Mouse (Mus musculus) mature B cell (primary cell): Measurements from ENCODE around the gene Hist1h4a.

Experiments
- in situ Hi-C: fragments of 300-500 bp; cut with MboI; formaldehyde crosslinking; loops from 2 replicates; pipeline ENCODE4 v1.14.3; 2019

The Hist1h4a gene

GRCm38 (mm10) chr13:23759251-23759771 is 1.7 kb downstream of the Hist1h4a start:
- in situ Hi-C loops: loop anchor here (10.0 kb wide), 1 partner anchor 325 kb away; no protein-coding TSS in a partner anchor

DNA sequence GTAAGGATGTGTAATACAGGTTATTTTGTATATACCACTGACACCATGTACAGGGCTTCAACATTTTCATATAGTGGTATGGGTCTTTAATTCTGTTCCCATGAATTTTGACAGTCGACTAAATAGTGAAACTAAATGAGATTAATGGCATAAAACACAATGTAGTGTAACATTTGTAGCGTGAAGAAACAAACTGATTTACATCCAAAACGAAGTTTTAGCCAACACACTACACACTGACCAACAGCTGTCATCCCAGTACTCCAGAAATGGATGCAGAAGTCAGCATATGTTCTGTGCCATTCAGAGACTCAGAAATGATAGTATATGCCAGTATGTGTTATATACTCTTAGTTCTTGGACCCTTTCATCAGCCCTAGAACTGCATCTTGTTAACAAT is 3.1 kb downstream of the Hist1h4a start:
- in situ Hi-C loops: loop anchor here (10.0 kb wide), 1 partner anchor 323 kb away; no protein-coding TSS in a partner anchor

DNA sequence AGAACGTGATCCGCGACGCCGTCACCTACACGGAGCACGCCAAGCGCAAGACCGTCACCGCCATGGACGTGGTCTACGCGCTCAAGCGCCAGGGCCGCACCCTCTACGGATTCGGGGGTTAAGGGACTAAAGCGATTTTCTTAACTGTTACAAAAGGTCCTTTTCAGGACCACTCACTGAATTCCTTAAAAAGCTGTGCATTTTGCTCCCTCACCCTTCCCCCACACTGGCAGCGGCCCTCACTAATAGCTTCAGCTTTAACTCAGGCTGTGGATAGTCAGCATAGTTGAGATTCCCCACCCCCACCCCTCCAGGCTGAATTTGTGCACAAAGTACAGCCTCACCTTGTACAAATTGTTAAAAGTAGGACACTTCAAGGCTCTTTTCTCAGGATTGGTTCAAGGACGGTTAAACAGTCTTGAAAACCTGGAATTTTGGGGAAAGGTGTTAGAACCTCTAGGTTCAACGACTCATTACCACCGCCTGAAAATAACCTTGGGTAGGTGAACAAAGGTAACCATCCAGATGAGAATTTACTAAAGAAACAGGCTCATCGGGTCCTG is 3.7 kb downstream of the Hist1h4a start:
- in situ Hi-C loops: loop anchor here (10.0 kb wide), 1 partner anchor 322 kb away; no protein-coding TSS in a partner anchor

GRCm38 (mm10) chr13:23756790-23757189 is 4.2 kb downstream of the Hist1h4a start, which contains the start of gene Hist1h4b:
TSS of gene Hist1h4b (plus strand) at chr13:23757013.
- in situ Hi-C loops: loop anchor here (10.0 kb wide), 1 partner anchor 322 kb away; no protein-coding TSS in a partner anchor

- in situ Hi-C loops: loop anchor here (10.0 kb wide), 1 partner anchor 320 kb away; no protein-coding TSS in a partner anchor
These were observed 6.0 kb downstream of the Hist1h4a start for GRCm38 (mm10) chr13:23755000-23755399.

- in situ Hi-C loops: loop anchor here (10.0 kb wide), 1 partner anchor 319 kb away; no protein-coding TSS in a partner anchor
These were observed 7.5 kb downstream of the Hist1h4a start for GRCm38 (mm10) chr13:23753314-23754078.

GRCm38 (mm10) chr13:23752742-23753172 is 8.3 kb downstream of the Hist1h4a start:
- in situ Hi-C loops: loop anchor here (10.0 kb wide), 1 partner anchor 318 kb away; no protein-coding TSS in a partner anchor

GRCm38 (mm10) chr13:23752067-23752741 is 8.8 kb downstream of the Hist1h4a start, which contains the start of gene Hist1h3b:
TSS of gene Hist1h3b (plus strand) at chr13:23752267.
- in situ Hi-C loops: loop anchor here (10.0 kb wide), 1 partner anchor 317 kb away; no protein-coding TSS in a partner anchor

DNA sequence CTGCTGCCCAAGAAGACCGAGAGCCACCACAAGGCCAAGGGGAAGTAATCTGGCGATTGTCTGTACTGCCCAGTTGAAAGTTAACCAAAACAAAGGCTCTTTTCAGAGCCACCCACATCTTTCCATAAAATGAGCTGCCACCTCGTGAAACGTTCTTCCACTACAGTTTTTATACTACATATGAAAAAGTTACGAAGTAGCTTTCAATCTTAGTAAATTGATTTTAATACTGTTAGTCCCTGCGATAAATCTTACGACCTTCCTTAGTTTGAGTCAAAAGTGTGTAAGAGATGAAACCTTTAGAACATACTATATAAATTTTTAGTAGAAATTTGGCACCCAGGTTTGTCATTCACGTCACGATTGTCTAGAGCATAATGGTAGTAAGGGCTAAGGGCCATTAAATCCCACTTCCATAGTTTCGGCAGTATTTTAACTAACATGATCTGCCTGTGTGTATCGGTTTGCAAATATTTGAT is 9.5 kb downstream of the Hist1h4a start:
- in situ Hi-C loops: loop anchor here (10.0 kb wide), 1 partner anchor 317 kb away; no protein-coding TSS in a partner anchor

DNA sequence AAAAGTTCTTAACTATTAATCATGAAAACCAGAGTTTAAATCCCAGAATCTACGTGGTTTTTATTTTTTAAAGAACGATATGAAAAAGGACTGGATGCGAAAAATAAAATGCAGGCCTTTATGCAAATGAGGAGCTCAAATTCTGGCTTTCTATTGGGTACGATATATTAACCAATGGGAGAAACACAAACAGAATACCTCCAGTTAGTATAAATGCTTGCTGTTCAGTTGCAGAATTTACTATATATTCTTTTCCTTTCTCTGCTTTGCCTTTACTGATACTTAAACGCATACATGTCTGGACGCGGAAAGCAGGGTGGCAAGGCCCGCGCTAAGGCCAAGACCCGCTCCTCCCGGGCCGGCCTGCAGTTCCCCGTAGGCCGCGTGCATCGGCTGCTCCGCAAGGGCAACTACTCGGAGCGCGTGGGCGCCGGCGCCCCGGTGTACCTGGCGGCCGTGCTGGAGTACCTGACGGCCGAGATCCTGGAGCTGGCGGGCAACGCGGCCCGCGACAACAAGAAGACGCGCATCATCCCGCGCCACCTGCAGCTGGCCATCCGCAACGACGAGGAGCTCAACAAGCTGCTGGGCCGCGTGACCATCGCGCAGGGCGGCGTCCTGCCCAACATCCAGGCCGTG is 10.1 kb downstream of the Hist1h4a start, which contains the start of gene Hist1h2ab:
TSS of gene Hist1h2ab (plus strand) at position 288 of the 639 bp plus-strand sequence.
- in situ Hi-C loops: loop anchor here (10.0 kb wide), 1 partner anchor 316 kb away; no protein-coding TSS in a partner anchor

- in situ Hi-C loops: loop anchor here (10.0 kb wide), 4 partner anchors 195 to 1925 kb away; partner anchors contain the start of genes Hist1h1d, Hist1h2ah, Hist1h2bk and Hist1h4f
These were observed 11.4 kb downstream of the Hist1h4a start for GRCm38 (mm10) chr13:23749563-23750121.

- in situ Hi-C loops: loop anchor here (10.0 kb wide), 3 partner anchors 193 to 1923 kb away; partner anchors contain the start of genes Hist1h1d, Hist1h2ah, Hist1h2bk and Hist1h4f
These were observed 13.1 kb downstream of the Hist1h4a start for GRCm38 (mm10) chr13:23747892-23748288.

- in situ Hi-C loops: loop anchor here (10.0 kb wide), 3 partner anchors 192 to 1922 kb away; partner anchors contain the start of genes Hist1h1d, Hist1h2ah, Hist1h2bk and Hist1h4f
These were observed 13.7 kb downstream of the Hist1h4a start for GRCm38 (mm10) chr13:23747081-23747891.

GRCm38 (mm10) chr13:23746201-23747080 is 14.6 kb downstream of the Hist1h4a start, which contains the start of gene Hist1h2bb:
TSS of gene Hist1h2bb (plus strand) at chr13:23746734.
- in situ Hi-C loops: loop anchor here (10.0 kb wide), 3 partner anchors 192 to 1922 kb away; partner anchors contain the start of genes Hist1h1d, Hist1h2ah, Hist1h2bk and Hist1h4f

DNA sequence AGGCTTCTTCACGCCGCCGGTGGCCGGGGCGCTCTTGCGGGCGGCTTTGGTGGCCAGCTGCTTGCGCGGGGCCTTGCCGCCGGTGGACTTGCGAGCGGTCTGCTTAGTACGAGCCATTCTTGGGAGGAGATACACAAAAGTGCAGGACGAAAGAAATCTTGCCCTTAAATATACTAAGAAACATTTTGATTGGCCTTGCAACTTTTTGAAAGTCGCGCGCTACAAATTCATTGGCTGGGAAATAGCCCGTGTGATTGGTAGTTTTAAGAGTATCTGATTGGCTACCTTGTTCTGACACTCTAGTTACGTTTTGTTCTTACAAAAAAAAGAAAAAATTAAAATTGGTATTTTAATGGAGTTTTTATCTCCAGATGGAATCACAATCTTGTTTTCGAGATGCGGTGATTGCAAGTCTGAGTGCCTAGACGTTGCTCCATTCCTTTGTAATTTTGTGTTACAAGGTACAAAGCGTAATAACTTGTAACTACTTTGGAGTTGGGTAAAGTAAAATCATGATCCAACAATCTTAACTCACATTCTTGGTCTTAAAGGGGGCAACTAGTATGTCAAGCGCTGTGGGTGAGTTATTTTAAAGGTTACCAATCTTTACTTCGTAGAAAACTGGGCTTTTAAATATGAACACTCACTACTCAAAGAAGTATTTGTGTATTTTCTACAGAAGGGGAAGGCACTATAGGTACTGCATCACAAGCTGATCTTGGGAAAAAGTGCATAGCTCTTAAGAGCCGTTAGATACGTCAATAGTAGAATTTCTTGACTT is 15.5 kb downstream of the Hist1h4a start, which contains the start of gene Hist1h3c:
TSS of gene Hist1h3c (minus strand) at position 222 of the 781 bp plus-strand sequence.
- in situ Hi-C loops: loop anchor here (10.0 kb wide), 3 partner anchors 191 to 1921 kb away; partner anchors contain the start of genes Hist1h1d, Hist1h2ah, Hist1h2bk and Hist1h4f
